Mouse (Mus musculus) adipocyte (in vitro differentiated cells): ENCODE measurements around the gene Gm42421.

ENCODE experiments used
- DNase-seq: peaks from one replicate; pipeline ENCODE4 v3.0.0-alpha.2; 2016; ENCODE audit warnings: low spot score

Gm42421 gene

GRCm38 (mm10) chr5:143927875-143928274 lies at the start of gene Gm42421:
TSS of gene Gm42421 (plus strand) at chr5:143928175.
- DNase-seq: no peak

DNA sequence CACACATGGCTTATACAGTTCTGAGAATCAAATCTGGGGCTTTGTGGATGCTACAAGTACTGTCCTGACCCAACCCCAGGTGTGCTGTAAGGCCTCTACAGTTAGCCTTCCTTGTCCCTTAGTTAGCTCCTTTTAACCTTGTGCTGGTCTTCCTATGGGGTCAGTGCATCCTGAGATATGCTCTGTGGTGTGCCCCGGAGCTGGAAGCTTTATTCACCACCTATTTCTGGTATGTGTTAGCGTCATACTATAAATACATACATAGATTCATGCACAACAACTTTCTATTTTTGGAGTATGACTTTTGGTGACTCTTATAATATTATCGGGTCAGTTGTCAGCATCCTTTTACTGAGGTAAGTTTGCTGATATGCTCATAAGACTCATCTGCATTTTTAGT lies 42.7 kb upstream of the Gm42421 start:
- no peak for DNase-seq

DNA sequence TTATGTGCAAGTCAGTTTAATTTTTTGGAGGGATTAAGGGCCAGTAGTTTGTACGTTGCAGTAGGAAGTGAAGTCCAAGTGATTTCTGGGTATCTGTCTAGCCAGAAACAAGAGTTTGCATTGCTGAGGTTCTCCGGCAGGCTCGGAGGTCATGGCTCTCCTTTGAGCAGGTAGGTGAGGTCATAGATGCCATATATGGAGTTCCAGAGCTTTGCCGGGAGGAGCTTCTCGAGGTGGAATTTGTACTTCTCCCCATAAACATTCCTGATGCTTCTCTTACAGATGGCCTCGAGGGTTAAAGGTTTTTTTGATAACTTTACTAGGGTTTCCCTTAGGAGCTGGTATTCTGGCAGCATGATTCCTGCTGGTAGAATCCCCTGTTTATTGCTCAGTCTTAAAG lies 37.2 kb upstream of the Gm42421 start:
- no peak for DNase-seq

DNA sequence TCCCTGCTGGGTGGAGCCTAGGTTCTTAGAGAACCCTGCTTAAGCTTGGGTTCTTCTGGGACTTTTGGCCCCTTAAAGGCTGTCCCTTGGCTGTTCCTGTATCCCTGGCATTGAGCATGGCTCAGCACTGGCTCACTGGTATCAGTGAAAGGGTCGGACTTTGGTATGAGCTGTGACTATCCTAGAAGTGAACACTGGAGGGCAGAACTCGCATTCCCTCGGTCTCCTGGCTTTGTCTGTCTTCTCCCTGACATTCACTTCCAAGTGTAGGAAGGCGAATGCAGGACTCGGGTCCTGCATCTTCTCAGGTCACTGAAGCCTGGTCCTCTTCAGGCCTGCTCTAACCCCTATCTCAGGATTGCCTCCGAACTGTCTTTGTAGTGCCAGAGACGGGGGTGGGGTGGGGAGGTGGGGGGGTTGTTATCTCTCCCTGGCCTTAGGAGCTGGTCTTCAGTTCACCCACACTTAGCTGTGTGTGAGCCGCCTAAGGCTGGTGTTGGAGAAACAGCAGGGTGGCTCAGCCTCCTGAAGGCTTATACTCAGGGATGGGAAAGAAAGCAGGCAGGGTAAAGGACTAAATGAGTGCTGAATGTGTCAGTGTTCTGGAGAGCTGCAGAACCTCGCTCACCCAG lies 35.6 kb upstream of the Gm42421 start:
- peak; percentile 7 for DNase-seq

- DNase-seq: no peak
Measured at GRCm38 (mm10) chr5:143893396-143893795, 34.6 kb upstream of the Gm42421 start.

DNA sequence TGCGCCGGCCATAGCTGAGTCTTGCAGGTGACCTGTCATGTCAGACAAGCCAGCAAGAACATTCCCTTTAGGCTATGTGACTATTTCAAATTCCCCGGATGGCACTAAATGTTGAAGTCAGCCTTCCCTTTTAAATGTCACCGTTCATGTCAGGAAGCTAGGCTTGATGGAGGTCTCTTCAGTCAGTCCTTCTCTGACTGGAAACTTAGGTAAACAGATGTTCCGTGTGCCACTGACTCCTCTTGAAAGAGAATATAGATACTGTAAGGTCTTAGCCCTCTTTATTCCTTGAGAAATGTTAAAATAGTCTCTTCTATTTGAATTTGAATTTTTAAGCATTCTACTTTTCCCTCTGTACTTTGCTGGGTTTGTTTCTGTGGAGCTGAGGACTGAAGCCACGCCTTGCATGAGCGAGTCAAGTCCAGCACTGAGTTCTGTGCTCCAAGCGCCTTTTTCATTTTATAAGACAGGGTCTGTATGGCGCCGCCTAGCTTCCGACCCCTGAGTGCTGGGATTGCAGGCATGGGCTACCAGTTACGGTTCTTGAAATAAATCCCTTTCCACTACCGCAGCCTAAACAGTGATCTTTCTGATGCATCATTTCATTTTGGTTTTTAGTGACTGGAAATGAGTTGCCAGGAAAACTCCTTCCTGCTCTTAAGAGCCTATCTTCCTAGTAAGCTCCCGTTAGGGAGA lies 30.2 kb upstream of the Gm42421 start, which contains the start of gene Ankrd61:
Gene Ankrd61 (minus strand): TSS at position 51 of the 696 bp plus-strand sequence.
- DNase-seq: no peak

- DNase-seq: peak; percentile 72
Measured at GRCm38 (mm10) chr5:143902111-143902510, 25.9 kb upstream of the Gm42421 start.

- DNase-seq: no peak
Measured at GRCm38 (mm10) chr5:143903813-143904212, 24.2 kb upstream of the Gm42421 start.

DNA sequence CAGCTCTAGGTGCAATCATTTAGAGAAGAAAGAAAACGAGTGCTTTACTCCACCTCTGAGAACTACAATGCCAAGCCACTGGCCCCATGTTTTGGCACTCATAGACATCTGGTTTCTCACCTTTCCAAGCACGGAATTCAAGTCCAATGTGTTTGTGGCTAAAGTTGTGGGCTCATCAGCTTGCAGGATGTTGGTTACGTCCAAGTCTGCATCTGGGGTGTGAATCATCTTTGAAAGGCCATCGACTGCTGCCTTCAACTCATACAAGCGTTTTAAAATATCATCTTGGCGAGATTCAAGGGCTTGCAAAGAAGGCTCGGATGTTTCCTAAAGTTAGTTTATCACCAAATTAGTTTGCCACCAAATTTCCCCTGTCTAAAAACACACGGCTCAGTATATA lies 21.5 kb upstream of the Gm42421 start:
- no peak for DNase-seq

GRCm38 (mm10) chr5:143908926-143909325 lies 19.0 kb upstream of the Gm42421 start:
- DNase-seq: no peak

DNA sequence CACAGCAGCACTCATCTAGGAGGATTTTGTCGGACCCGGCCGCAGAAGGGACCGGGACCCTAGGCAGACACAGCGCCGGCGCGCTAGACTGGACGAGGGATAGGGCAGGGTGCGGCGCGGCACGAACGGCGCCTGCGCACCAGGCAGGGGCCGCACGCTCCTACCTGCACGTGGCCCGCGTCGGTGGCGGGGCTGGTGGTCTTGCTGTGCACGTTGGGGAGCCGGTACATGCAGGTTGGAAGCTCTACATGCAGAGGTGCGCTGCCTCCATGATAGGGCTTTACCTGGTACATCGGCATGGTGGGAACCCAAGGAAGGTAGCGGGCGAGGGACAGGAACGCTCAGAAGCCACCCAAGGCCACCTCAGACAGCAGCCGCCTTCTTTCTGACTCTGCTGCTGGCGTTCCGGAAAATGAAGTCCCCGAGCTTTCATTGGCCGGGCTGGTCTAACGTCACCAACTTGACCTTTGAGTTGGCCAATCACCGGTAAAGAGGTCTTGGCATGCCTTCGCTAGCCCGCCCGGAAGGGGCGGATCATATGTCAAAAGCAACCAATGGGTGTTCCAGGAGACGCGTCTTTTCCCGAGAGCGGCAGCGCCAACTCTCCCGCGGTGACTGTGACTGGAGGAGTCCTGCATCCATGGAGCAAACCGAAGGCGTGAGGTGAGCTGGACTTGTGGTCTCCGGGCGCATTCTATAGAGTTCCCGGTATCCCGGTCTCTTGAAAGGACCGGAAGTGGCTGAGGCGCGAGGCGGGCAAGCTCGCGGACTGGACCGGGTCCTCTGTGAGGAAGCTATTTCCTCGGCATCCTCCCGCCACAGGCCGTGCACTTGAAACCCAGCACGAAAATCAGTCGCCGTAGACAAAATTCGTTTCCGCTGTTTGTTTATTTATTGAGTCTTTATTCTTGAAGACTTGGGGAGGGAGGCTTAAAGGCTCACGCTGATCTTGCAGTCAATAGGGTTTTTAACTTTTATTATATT lies 18.3 kb upstream of the Gm42421 start, which contains the start of the genes Aimp2 and Pms2:
Gene Aimp2 (minus strand): TSS at position 431 of the 984 bp plus-strand sequence.
Gene Pms2 (plus strand): TSS at position 548 of the 984 bp plus-strand sequence.
- peak; percentile 99 for DNase-seq

- no peak for DNase-seq
Measured at GRCm38 (mm10) chr5:143916221-143916620, 11.8 kb upstream of the Gm42421 start.

DNA sequence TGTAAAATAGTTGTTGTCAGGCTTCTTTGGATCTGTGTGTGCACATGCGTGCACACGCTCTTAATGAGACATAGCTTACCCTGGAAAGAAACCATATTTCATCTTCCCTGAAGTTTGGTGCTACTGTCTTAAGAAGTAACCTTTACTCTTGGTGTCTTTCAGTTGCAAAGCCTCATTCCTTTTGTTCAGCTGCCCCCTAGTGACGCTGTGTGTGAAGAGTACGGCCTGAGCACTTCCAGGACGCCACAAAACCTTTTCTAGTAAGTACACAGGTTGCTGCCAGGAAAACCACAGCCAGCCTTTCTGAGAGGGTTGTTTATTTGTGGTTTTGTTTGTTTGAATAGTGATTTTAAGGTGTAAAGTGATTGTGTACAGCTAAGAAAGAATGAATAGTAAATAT lies 10.6 kb upstream of the Gm42421 start:
- DNase-seq: peak; percentile 83

DNA sequence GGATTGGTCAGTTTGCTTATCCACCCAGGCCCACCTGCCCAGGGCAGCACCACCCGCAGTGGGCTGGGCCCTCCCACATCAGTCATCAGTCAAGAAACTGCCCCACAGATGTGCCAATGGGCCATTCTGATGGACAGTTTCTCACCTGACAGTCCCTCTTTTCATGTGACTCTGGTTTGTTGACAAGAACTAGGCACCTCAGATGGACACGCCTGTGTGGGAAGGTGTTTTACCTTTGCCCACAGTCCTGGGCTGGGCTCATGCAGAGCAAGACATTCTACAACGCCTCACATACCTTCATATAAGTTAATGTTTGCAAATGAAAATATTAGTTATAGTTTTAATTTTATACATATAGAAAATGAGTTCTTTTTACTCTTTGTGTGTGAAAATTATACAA lies 9.9 kb upstream of the Gm42421 start:
- no peak for DNase-seq

GRCm38 (mm10) chr5:143924781-143925452 lies 3.1 kb upstream of the Gm42421 start:
- DNase-seq: no peak

DNA sequence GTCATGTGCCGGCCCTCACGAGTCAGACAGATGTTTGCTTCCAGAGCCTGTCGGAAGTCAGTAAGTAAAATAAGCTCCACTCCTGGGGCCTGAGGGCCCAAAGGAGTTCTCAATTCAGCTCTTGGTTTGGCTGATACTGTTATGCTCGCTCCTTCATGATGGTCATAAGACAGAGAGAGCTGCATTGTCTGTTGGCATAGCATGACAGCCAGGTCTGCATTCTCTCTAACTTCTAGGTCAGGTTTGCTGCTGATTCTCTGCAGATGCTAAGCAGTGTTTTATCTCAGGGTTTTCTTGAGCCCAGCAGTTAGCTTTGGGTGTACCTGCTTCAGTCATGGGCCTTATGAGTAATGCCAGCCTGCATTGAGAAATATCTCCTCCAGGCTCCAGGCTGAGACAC lies 1.3 kb downstream of the Gm42421 start:
- DNase-seq: no peak

GRCm38 (mm10) chr5:143930656-143931055 lies 2.7 kb downstream of the Gm42421 start:
- no peak for DNase-seq

- no peak for DNase-seq
Measured at GRCm38 (mm10) chr5:143931863-143932580, 4.0 kb downstream of the Gm42421 start.

DNA sequence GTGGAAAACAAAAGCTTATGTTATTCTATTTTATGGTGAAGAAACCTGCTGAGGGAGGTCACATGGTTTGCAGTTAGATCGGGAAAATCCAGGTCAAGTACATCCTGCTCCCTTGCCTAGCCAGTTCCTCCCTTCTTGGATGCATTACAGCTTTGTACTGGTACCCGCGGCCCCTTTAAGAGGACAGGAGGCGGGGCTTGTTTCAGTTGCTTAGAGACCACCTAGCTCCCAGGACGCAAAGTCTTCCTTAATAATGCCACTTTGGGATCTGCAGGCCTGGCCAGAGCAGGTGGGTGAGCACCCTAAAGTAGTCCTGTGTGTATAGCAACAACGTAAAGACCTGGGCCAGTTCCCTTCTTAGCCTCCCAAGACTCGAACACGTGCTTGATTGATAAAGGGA lies 4.9 kb downstream of the Gm42421 start, which contains the start of gene Rsph10b:
Gene Rsph10b (plus strand): TSS at position 205 of the 400 bp plus-strand sequence.
- no peak for DNase-seq

DNA sequence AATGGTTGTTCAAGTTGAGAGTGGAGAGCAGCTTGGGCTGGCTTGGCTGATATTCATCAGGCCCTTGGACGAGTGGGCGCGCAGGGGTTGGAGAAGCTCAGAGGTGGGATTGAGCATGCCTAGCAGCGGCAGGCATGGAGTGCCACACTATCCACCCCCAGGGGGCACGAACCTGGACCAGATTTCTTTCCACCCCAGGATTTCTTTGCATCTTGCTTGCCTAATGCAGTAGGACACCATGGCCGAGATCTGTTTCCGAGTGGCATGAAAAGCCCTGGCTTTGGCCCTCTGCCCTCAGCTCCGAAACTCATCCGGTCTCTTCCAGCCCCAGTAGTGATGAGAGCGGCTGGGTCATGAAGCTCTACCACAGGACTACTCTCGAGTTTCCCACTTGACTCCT lies 5.4 kb downstream of the Gm42421 start:
- DNase-seq: no peak

DNA sequence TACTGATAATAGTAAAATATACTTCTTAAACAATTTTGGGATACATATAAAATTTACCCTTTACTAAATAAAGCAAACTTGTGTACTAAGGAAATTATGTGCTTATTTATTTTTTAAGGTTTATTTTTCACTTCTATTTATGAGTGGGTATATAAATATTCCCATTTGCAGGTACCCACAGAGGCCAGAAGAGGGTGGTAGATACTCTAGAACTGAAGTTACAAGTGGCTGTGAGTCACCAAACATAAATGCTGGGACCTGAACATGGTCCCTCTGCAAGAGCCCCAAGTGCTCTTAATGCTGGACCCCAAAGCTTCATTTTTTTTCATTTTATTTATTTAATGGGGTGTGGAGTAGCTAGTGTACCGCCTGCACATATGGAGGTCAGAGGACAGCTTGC lies 5.9 kb downstream of the Gm42421 start:
- no peak for DNase-seq
